Mouse (Mus musculus) kidney, adult 2 months (tissue): ENCODE measurements around the gene Syn1.

Experiments used
- CTCF ChIP-seq: fragments of 200-500 bp; conservative IDR thresholded peaks from 2 replicates; pipeline ENCODE4 v1.5.1; 2011; ENCODE audit warnings: low read depth, mild to moderate bottlenecking, control low read depth, low read length, moderate library complexity, mixed read lengths; ENCODE audit not compliant: insufficient read depth, insufficient read length
- POLR2A ChIP-seq: fragments of 200-500 bp; IDR thresholded peaks from one replicate; pipeline ENCODE4 v1.6.1; 2011; ENCODE audit warnings: low read depth, low read length, control low read depth

- TF ChIP-seq POLR2A (no peak), CTCF (no peak)
Measured at GRCm38 (mm10) chrX:20875241-20875640, 45.6 kb downstream of the Syn1 start.
